Mouse (Mus musculus) mouse embryonic stem cell (cell line): ENCODE measurements around the gene Pard6b.

Experiments used
- in situ Hi-C, 2 experiments: fragments of 300-500 bp; cut with MboI; formaldehyde crosslinking; loops; 1 replicate in 1 of 2; 3 replicates in 1 of 2; pipeline ENCODE4 v1.14.3; 2019 to 2020; ENCODE audit warnings: low sequenced_read_pairs in 2 of 2, low pct_unique_long_range_greater_than_20kb in 1 of 2, mixed read lengths in 1 of 2; ENCODE audit not compliant: unreplicated experiment in 1 of 2

The Pard6b gene

GRCm38 (mm10) chr2:168086839-168087238, 6.0 kb downstream of the Pard6b start:
- in situ Hi-C loops = no loop called here

- in situ Hi-C loops = no loop called here
Measured at GRCm38 (mm10) chr2:168091560-168091959, 10.8 kb downstream of the Pard6b start.

DNA sequence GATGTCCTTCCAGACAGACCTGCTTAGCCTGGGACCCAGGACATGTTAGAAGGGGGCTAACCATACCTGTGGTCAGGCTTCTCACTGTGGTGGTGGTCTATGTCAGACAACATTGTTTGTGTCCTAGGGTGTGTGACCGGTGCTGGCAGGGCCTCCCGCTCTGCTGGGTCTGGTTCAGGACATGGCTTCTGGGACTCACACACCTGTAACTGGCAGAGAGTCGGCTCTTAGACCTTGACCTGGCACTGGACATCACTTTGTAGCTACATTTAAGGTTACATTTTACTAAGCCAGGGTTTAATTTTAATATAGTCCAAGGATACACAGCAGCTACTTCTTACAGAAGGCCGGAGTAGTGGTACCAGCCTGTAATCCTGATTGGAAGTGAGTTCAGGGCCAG, 12.3 kb downstream of the Pard6b start:
- in situ Hi-C loops = no loop called here

- in situ Hi-C loops = no loop called here
Measured at GRCm38 (mm10) chr2:168095077-168095476, 14.3 kb downstream of the Pard6b start.

- in situ Hi-C loops = no loop called here
Measured at GRCm38 (mm10) chr2:168096487-168096886, 15.7 kb downstream of the Pard6b start.

DNA sequence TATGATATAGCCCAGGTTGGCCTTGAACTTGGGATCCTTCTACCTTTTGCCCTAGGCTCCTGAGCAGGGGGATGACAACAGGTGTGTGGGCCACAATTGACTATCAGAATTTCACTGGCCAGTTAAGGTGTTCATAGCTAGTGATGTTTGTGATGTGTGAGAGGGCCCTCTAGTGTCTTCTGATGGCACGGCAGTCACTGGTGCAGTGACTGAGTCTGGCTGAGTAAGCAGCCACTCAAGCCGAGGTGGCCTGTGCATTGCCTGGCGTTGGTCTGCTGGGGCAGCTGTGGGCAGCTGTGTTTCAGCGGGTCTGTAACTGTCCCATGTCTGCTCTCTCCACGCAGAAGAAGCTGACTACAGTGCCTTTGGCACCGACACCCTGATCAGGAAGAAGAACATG, 17.2 kb downstream of the Pard6b start:
- in situ Hi-C loops = no loop called here

DNA sequence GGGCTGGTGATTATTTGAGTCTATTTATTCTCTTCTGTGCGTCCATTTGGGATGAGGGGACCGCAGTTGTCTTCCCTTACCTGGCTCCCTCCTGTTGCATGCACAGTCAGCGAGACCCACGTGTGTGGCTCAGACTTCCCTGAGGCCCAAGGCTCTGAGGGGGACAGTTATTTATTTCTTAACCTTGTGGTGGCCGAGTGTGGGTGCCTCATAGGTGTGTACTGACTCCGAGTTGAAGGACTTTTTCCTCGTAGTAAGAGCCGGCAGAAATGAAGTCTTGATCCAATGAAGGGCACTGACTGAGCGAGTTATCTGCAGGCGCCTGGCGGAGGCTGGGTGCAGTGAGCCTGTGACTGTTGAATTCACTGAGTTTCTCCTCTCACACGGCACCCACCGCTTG, 19.2 kb downstream of the Pard6b start:
- in situ Hi-C loops = loop anchor here in 1 of 2 experiments (25.0 kb wide), 1 partner anchor 337 kb away; no protein-coding TSS in a partner anchor

GRCm38 (mm10) chr2:168101805-168102204, 21.0 kb downstream of the Pard6b start:
- in situ Hi-C loops = loop anchor here in 1 of 2 experiments (25.0 kb wide), 1 partner anchor 335 kb away; no protein-coding TSS in a partner anchor

DNA sequence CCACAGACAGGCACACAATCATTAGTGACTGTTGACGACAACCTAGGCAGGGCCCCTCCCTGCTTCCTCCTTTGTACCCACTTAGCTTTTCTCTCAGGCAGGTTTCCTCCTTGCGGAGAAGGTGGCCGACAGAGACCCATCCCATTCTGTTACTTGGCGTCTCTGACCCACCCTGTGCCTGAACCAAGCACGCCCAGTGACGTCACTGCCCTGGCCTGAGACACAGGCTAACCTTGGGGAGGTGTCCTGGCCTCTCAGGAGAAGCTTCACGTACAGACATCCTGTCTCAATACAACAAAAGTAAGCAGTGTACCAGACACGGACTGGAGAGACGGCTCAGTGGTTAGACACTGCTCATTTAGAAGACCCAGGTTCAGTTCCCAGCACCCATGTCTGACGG, 22.5 kb downstream of the Pard6b start:
- in situ Hi-C loops = loop anchor here in 1 of 2 experiments (25.0 kb wide), 1 partner anchor 334 kb away; no protein-coding TSS in a partner anchor

GRCm38 (mm10) chr2:168104375-168105144, 23.8 kb downstream of the Pard6b start:
- in situ Hi-C loops = loop anchor here in 1 of 2 experiments (25.0 kb wide), 1 partner anchor 333 kb away; no protein-coding TSS in a partner anchor

DNA sequence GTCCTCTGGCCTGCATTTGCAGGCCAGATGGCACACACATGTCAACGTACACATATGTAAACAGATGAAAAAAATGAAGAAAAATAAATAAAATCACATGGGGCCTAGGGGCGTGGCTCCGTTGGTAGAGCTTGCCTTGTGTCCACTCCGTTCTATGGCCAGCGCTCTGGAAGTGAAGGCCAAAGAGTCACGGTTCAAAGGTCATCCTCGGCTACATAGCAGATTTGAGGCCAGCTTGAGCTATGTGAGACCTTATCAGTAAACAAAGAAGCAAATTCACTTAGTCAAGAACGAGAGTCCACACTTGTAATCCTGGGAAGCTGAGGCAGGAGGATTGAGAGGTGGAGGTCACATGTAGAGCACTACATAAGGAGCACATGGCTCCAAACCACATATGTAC, 24.5 kb downstream of the Pard6b start:
- in situ Hi-C loops = loop anchor here in 1 of 2 experiments (25.0 kb wide), 1 partner anchor 332 kb away; no protein-coding TSS in a partner anchor

- in situ Hi-C loops = loop anchor here in 1 of 2 experiments (25.0 kb wide), 1 partner anchor 331 kb away; no protein-coding TSS in a partner anchor
Measured at GRCm38 (mm10) chr2:168106701-168107178, 25.9 kb downstream of the Pard6b start.

DNA sequence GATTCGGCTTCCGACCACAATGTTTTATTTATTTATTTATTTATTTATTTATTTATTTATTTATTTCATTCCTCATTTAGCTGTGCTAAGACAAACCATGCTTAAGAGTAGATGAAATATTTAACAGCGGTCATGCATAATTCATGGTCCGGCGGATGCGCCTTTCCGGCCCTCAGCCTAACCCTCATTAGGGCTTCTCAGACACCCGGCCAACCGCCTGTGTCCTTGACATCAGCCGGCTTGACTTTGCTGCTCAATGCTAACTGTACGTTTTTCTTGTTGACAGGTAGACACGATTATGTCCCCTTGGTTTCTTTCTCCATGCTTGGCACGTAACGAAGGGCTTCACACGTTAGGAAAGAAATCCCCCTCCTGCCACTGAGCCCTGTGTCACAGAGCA, 26.6 kb downstream of the Pard6b start:
- in situ Hi-C loops = loop anchor here in 1 of 2 experiments (25.0 kb wide), 1 partner anchor 330 kb away; no protein-coding TSS in a partner anchor

GRCm38 (mm10) chr2:168107901-168108300, 27.1 kb downstream of the Pard6b start:
- in situ Hi-C loops = loop anchor here in 1 of 2 experiments (25.0 kb wide), 1 partner anchor 329 kb away; no protein-coding TSS in a partner anchor

- in situ Hi-C loops = loop anchor here in 1 of 2 experiments (25.0 kb wide), 1 partner anchor 325 kb away; no protein-coding TSS in a partner anchor
Measured at GRCm38 (mm10) chr2:168111902-168112301, 31.1 kb downstream of the Pard6b start.

DNA sequence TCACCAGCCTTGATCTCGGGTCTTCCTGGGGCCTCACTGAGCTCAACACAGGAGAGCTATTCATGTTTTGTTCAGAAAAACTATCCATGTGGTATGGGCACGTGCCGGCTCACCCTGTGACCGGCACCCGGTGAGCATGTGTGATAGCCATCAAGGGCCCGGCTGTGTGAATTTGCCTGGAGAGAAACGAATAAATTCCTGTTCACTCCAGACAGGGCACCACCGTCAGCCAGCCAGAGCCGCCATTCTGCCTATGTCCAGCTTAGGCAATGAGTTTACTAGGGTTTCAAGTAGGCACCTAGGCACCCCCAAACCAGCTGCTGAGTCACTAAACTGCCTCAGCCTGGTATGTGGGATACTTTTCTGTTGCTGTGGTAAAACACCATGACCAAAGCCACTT, 32.5 kb downstream of the Pard6b start:
- in situ Hi-C loops = loop anchor here in 1 of 2 experiments (25.0 kb wide), 1 partner anchor 324 kb away; no protein-coding TSS in a partner anchor

DNA sequence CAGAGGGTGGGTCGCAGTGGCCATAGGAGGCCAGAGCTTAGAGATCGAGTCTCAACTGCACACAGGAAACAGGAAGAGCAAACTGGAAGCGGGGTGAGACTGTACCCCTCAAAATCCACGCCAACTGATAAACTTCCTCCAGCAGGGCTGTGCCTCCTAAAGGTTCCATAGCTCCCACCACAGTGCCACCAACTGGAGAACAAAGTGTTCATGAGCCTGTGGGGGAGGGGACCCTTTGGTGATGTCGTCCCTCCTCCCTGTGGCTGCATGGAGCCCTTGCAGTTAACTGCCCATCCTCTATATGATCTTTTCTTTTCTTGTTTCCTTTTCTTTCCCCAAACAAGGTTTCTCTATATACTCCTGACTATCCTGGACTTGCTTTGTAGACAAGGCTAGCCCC, 32.9 kb downstream of the Pard6b start:
- in situ Hi-C loops = loop anchor here in 1 of 2 experiments (25.0 kb wide), 1 partner anchor 324 kb away; no protein-coding TSS in a partner anchor

DNA sequence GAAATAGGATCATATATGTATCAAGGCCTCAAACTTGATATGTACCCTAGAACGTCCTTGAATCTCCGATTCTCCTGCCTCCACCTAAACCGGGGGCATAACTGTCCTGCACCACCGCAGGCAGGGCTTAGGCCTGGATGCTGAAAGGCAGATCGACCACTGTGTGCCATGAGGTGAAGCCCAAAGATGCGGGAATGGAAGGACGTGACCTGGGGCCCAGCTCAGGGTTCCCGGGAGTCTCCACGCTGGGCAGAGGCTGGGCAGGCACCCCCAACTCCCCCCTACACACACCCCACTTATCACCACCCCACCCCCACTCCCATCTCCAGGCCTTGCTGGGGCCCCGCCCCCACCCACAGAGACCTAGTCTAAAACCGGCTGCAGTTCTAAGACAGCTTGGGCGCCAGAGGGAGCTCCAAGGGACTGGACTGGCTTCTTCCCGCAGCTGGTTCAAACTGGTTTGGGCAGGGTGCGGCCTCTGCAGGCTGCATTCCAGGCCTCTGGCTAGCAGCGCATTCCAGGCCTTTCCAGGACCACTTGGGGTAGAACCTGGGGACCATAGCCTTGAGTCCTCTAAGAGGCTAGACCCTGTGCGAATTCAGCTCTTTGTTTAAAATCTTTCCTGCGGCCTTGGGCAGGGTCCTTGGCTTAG, 34.0 kb downstream of the Pard6b start:
- in situ Hi-C loops = loop anchor here in 1 of 2 experiments (5.0 to 25.0 kb wide), 2 partner anchors 72 to 322 kb away; no protein-coding TSS in a partner anchor

GRCm38 (mm10) chr2:168115826-168116225, 35.0 kb downstream of the Pard6b start:
- in situ Hi-C loops = loop anchor here in 1 of 2 experiments (5.0 to 25.0 kb wide), 2 partner anchors 71 to 321 kb away; no protein-coding TSS in a partner anchor
